Mouse (Mus musculus) lung, postnatal 36 days (tissue): ENCODE results near the gene Gpa33.

Experiments
- DNase-seq: peaks from one replicate; pipeline ENCODE4 v3.0.0; 2022; ENCODE audit warnings: mixed read lengths

Gpa33 gene

GRCm38 (mm10) chr1:166165159-166165558 lies 35.1 kb downstream of the Gpa33 start:
- no peak for DNase-seq

- DNase-seq: no peak
Measured at GRCm38 (mm10) chr1:166167405-166167804, 37.4 kb downstream of the Gpa33 start.

GRCm38 (mm10) chr1:166168017-166168416 lies 38.0 kb downstream of the Gpa33 start:
- DNase-seq: no peak

GRCm38 (mm10) chr1:166169713-166170112 lies 39.7 kb downstream of the Gpa33 start:
- no peak for DNase-seq

GRCm38 (mm10) chr1:166170852-166171251 lies 40.8 kb downstream of the Gpa33 start:
- DNase-seq: no peak

- DNase-seq: no peak
Measured at GRCm38 (mm10) chr1:166172992-166173391, 43.0 kb downstream of the Gpa33 start.

GRCm38 (mm10) chr1:166173621-166174020 lies 43.6 kb downstream of the Gpa33 start:
- no peak for DNase-seq

- DNase-seq: no peak
Measured at GRCm38 (mm10) chr1:166181510-166181909, 51.5 kb downstream of the Gpa33 start.

GRCm38 (mm10) chr1:166182952-166183627 lies 53.1 kb downstream of the Gpa33 start:
- DNase-seq: no peak

- DNase-seq: no peak
Measured at GRCm38 (mm10) chr1:166184391-166185229, 54.6 kb downstream of the Gpa33 start.

- no peak for DNase-seq
Measured at GRCm38 (mm10) chr1:166185357-166185756, 55.3 kb downstream of the Gpa33 start.

GRCm38 (mm10) chr1:166189821-166190220 lies 59.8 kb downstream of the Gpa33 start:
- no peak for DNase-seq

GRCm38 (mm10) chr1:166204171-166204570 lies 74.1 kb downstream of the Gpa33 start:
- DNase-seq: no peak

- DNase-seq: no peak
Measured at GRCm38 (mm10) chr1:166205159-166205558, 75.1 kb downstream of the Gpa33 start.

GRCm38 (mm10) chr1:166209371-166209770 lies 79.3 kb downstream of the Gpa33 start:
- DNase-seq: no peak

- peak; percentile 3 for DNase-seq
Measured at GRCm38 (mm10) chr1:166214181-166214580, 84.1 kb downstream of the Gpa33 start.
